Comparison of ENCODE assay signal across 8 mouse cellular contexts in the genomic region with DNA sequence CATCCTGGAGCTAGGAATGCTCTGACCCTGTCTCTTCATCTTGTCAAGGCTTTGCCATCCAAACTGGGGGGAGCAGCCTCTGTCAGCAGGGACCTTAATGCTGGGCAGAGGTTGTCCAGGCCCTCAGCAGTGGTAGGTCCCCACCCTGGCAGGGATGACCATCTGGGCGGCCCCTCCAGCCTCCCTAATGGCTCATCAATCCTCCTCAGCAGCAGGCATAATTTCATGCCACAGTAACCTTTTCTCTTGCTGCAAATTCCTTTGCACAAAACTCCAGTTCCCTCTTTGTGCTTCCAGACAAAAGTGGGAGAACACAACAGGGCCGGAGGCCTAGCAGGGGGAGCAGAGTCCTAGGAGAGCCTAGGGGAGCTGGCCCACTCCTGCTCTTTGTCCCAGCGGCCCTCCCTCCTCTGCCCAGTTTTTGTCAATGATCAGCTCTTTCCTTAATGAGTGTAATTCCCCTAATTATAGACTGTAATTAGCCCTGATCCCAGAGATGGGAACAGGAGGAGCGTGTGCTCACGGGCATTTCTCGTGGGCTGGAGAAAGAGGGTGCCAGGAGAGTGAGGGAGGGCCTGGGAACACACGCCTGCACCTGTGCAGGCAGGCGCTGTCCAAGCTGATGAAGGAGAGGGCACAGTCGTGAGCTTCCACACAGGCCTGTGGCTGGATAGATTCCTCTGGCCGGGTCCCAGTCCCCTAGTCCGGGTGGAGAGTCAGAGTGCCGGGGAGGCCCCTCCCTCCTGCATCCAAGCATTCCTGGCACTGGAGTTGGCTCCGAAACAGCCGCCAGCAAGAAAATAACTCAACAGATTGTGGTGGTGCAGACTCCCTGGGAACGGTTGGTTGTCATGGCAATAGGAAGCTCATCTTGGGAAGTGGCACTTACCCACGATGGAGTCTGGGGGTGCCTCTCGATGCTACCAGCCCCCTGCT. TPM values are rescaled to one million over a fixed set of nuclear protein-coding genes. Genes with fewer than 3 reads are reported as not detected.
DNase-seq lines count a peak whose midpoint lies in the region; ATAC-seq and TF ChIP-seq lines count a peak whose summit lies in the region.

No protein-coding gene starts in this region.

- H3K4me1 ChIP-seq in embryonic facial prominence, embryonic 13.5 days: peaks cover 14% of the 10 kb centered on the region
- peaks cover 21% of the 10 kb centered on the region for H3K4me1 ChIP-seq in hindbrain, postnatal 0 days (ENCODE audit: insufficient read depth, low read length)
- H3K4me1 ChIP-seq in midbrain, embryonic 13.5 days (replicated peaks): peaks cover 37% of the 10 kb centered on the region

- no peak for TF ChIP-seq CTCF in hindbrain, postnatal 0 days (IDR thresholded peaks at IDR 0.05; ENCODE audit: low read depth)

- ATAC-seq in embryonic facial prominence, embryonic 13.5 days (ENCODE audit: insufficient number of reproducible peaks, insufficient read depth, low FRiP score, low TSS enrichment, low read depth): no peak
- peak; percentile 76 for ATAC-seq in hindbrain, postnatal 0 days
- peak; percentile 77 for ATAC-seq in midbrain, embryonic 13.5 days
- ATAC-seq in activated CD4-positive, CD25-positive, alpha-beta regulatory T cell, adult 4 months: no peak

- peak overlapping the region; percentile 53 for H3K9ac ChIP-seq in embryonic facial prominence, embryonic 13.5 days
- no peak overlapping the region; the same call in 1 of the 2 replicates for H3K9ac ChIP-seq in hindbrain, postnatal 0 days (replicated peaks; ENCODE audit: low read length)
- H3K9ac ChIP-seq in midbrain, embryonic 13.5 days (replicated peaks): peak overlapping the region; percentile 30

- peak overlapping the region; percentile 48; the same call in 1 of the 2 replicates for H3K27ac ChIP-seq in embryonic facial prominence, embryonic 13.5 days
- H3K27ac ChIP-seq in hindbrain, postnatal 0 days: peak overlapping the region; percentile 72
- peak overlapping the region; percentile 78 for H3K27ac ChIP-seq in midbrain, embryonic 13.5 days

- H3K27me3 ChIP-seq in embryonic facial prominence, embryonic 13.5 days: peaks cover 26% of the 10 kb centered on the region
- no peaks in the 10 kb centered on the region for H3K27me3 ChIP-seq in hindbrain, postnatal 0 days (ENCODE audit: insufficient read depth, low read length)
- peaks cover 29% of the 10 kb centered on the region for H3K27me3 ChIP-seq in midbrain, embryonic 13.5 days

- no peak overlapping the region for H3K4me3 ChIP-seq in embryonic facial prominence, embryonic 13.5 days
- no peak overlapping the region for H3K4me3 ChIP-seq in hindbrain, postnatal 0 days (ENCODE audit: low read length)
- H3K4me3 ChIP-seq in midbrain, embryonic 13.5 days (replicated peaks): no peak overlapping the region

- no peaks in the 10 kb centered on the region for H3K36me3 ChIP-seq in embryonic facial prominence, embryonic 13.5 days
- no peaks in the 10 kb centered on the region; the same call in 1 of the 2 replicates for H3K36me3 ChIP-seq in hindbrain, postnatal 0 days (ENCODE audit: insufficient read depth, low read length)
- peaks cover 14% of the 10 kb centered on the region for H3K36me3 ChIP-seq in midbrain, embryonic 13.5 days

- WGBS in embryonic facial prominence, embryonic 13.5 days: 12% methylated on average over 17 of the region's 17 CpGs
- 8% methylated on average over 17 of the region's 17 CpGs for WGBS in hindbrain, postnatal 0 days
- 4% methylated on average over 17 of the region's 17 CpGs for WGBS in midbrain, embryonic 13.5 days

- DNase-seq in ovary, postnatal 36 days (ENCODE audit: low spot score): peak; percentile 31
- DNase-seq in ovary, adult 18-20 months (ENCODE audit: low spot score): no peak
- DNase-seq in hindbrain, postnatal 0 days (ENCODE audit: low spot score): peak; percentile 90
- no peak for DNase-seq in B cell, adult 2 months
- DNase-seq in thymus, postnatal 4 days: no peak

- H3K9me3 ChIP-seq in embryonic facial prominence, embryonic 13.5 days: no peaks in the 10 kb centered on the region
- no peaks in the 10 kb centered on the region for H3K9me3 ChIP-seq in hindbrain, postnatal 0 days (ENCODE audit: low read length)
- no peaks in the 10 kb centered on the region for H3K9me3 ChIP-seq in midbrain, embryonic 13.5 days

- H3K4me2 ChIP-seq in embryonic facial prominence, embryonic 13.5 days: no peak overlapping the region; the same call in 1 of the 2 replicates
- H3K4me2 ChIP-seq in hindbrain, postnatal 0 days (ENCODE audit: low read depth, low read length): no peak overlapping the region
- peak overlapping the region; percentile 15 for H3K4me2 ChIP-seq in midbrain, embryonic 13.5 days (replicated peaks)

RNA-seq across cellular contexts. Expression of a gene that starts 17.2 kb away (rescaled TPM):
- polyA plus RNA-seq in embryonic facial prominence, embryonic 13.5 days (2015; fragmentation: Nextera tagmentation; extraction: Ambion mirVana): 19.8 and 22.7 TPM in 2 replicates
- 31.9 and 34.9 TPM in 2 replicates for total RNA-seq in hindbrain, postnatal 0 days (2014; rRNA removed)
- 8.3 and 8.7 TPM in 2 replicates for polyA plus RNA-seq in hindbrain, postnatal 0 days (2015; fragmentation: Nextera tagmentation; extraction: Ambion mirVana)
- polyA plus RNA-seq in midbrain, embryonic 13.5 days (2015; fragmentation: Nextera tagmentation; extraction: Ambion mirVana): 22.7 and 22.8 TPM in 2 replicates
- polyA plus RNA-seq in activated CD4-positive, CD25-positive, alpha-beta regulatory T cell, adult 4 months (2017; shearing (Covaris generic)): 10 to 100 TPM; 24.8 to 27.2 TPM

RNA-seq across cellular contexts. Expression of a gene that starts 34.8 kb away (rescaled TPM):
- polyA plus RNA-seq in embryonic facial prominence, embryonic 13.5 days (2015; fragmentation: Nextera tagmentation; extraction: Ambion mirVana): 1.5 and 2.6 TPM in 2 replicates
- total RNA-seq in hindbrain, postnatal 0 days (2014; rRNA removed): 175 and 177 TPM in 2 replicates
- polyA plus RNA-seq in hindbrain, postnatal 0 days (2015; fragmentation: Nextera tagmentation; extraction: Ambion mirVana): 113 and 127 TPM in 2 replicates
- polyA plus RNA-seq in midbrain, embryonic 13.5 days (2015; fragmentation: Nextera tagmentation; extraction: Ambion mirVana): 118 TPM in 2 replicates
- under 1 TPM in 1 of 2 experiments, not detected in 1; 0.20 TPM for polyA plus RNA-seq in activated CD4-positive, CD25-positive, alpha-beta regulatory T cell, adult 4 months (2017; shearing (Covaris generic))

Comparison
In these comparisons a context has a peak if more than half of its experiments do, and no peak if none do; other contexts are left out.
1. DNase-seq: peak in ovary, postnatal 36 days (single experiment) and hindbrain, postnatal 0 days (single experiment); none in ovary, adult 18-20 months (single experiment), B cell, adult 2 months (0 of 2) and thymus, postnatal 4 days (single experiment).
2. ATAC-seq: peak in hindbrain, postnatal 0 days (single experiment) and midbrain, embryonic 13.5 days (single experiment); none in embryonic facial prominence, embryonic 13.5 days (single experiment) and activated CD4-positive, CD25-positive, alpha-beta regulatory T cell, adult 4 months (single experiment).
3. RNA of a gene that starts 34.8 kb away (polyA plus RNA-seq): 113 to 127 TPM in hindbrain, postnatal 0 days and 118 TPM in midbrain, embryonic 13.5 days; 1.5 to 2.6 TPM in embryonic facial prominence, embryonic 13.5 days and 0.20 TPM in activated CD4-positive, CD25-positive, alpha-beta regulatory T cell, adult 4 months; every median in the first group is over 10 times any median in the second.
4. Peak in every context shown above with its lines, with median percentiles within 50 percentile points of each other: H3K27ac ChIP-seq.